Mouse (Mus musculus) frontal cortex, adult (tissue): ENCODE data around the gene Frmd4a.

Experiments
- ATAC-seq: cut with Nextera tagmentation; 2 replicates; pipeline ENCODE4 v1.9.2; 2017; ENCODE audit warnings: mild to moderate bottlenecking, moderate library complexity, mixed read lengths; ENCODE audit not compliant: low TSS enrichment

The Frmd4a gene

GRCm38 (mm10) chr2:4486185-4486584 is 468.7 kb downstream of the Frmd4a start:
- no peak for ATAC-seq

- no peak for ATAC-seq
Observed at GRCm38 (mm10) chr2:4487280-4487679, 469.8 kb downstream of the Frmd4a start.

- no peak for ATAC-seq
Observed at GRCm38 (mm10) chr2:4490845-4491244, 473.3 kb downstream of the Frmd4a start.

GRCm38 (mm10) chr2:4492485-4493481 is 475.3 kb downstream of the Frmd4a start:
- ATAC-seq: peak; percentile 82

- ATAC-seq: no peak
Observed at GRCm38 (mm10) chr2:4494478-4494877, 477.0 kb downstream of the Frmd4a start.

- ATAC-seq: peak; percentile 51; the same call in 1 of the 2 replicates
Observed at GRCm38 (mm10) chr2:4499257-4499656, 481.7 kb downstream of the Frmd4a start.

GRCm38 (mm10) chr2:4499916-4500315 is 482.4 kb downstream of the Frmd4a start:
- ATAC-seq: peak; percentile 42; the same call in 1 of the 2 replicates

- peak; percentile 39; the same call in 1 of the 2 replicates for ATAC-seq
Observed at GRCm38 (mm10) chr2:4501257-4502027, 483.9 kb downstream of the Frmd4a start.

GRCm38 (mm10) chr2:4504413-4504812 is 486.9 kb downstream of the Frmd4a start:
- ATAC-seq: peak; percentile 81

GRCm38 (mm10) chr2:4505695-4506094 is 488.2 kb downstream of the Frmd4a start:
- ATAC-seq: no peak

GRCm38 (mm10) chr2:4506659-4507058 is 489.1 kb downstream of the Frmd4a start:
- ATAC-seq: no peak

GRCm38 (mm10) chr2:4507887-4508615 is 490.5 kb downstream of the Frmd4a start:
- ATAC-seq: no peak

GRCm38 (mm10) chr2:4508959-4509615 is 491.6 kb downstream of the Frmd4a start:
- no peak for ATAC-seq

- ATAC-seq: peak; percentile 75
Observed at GRCm38 (mm10) chr2:4509739-4510138, 492.2 kb downstream of the Frmd4a start.

- ATAC-seq: peak; percentile 15; the same call in 1 of the 2 replicates
Observed at GRCm38 (mm10) chr2:4510208-4511079, 492.9 kb downstream of the Frmd4a start.

GRCm38 (mm10) chr2:4511080-4511386 is 493.5 kb downstream of the Frmd4a start:
- ATAC-seq: no peak

- ATAC-seq: no peak
Observed at GRCm38 (mm10) chr2:4512607-4513006, 495.1 kb downstream of the Frmd4a start.

- no peak for ATAC-seq
Observed at GRCm38 (mm10) chr2:4515910-4516309, 498.4 kb downstream of the Frmd4a start.

GRCm38 (mm10) chr2:4516819-4517552 is 499.5 kb downstream of the Frmd4a start:
- ATAC-seq: no peak
